Mouse (Mus musculus): ENCODE measurements at regions not wholly inside any gene's neighbourhood (a gene's known extent, or its start where the extent isn't known, plus 50 kb on each side); places are given as distances from the start of the nearest gene placed in this dataset.

- peak; percentile 78 to 86 for DNase-seq
- intact Hi-C loops (cut with DNase I) = loop anchor here (1.0 to 10.0 kb wide), 7 partner anchors 51 to 492 kb away; partner anchors contain the start of genes Cmya5 and Tent2
Observed at GRCm38 (mm10) chr13:93243076-93243475, 50.9 kb upstream of the Tent2 start.

GRCm38 (mm10) chr13:93248711-93249110, 50.7 kb upstream of the Homer1 start:
- intact Hi-C loops (cut with DNase I) = loop anchor here (10.0 kb wide), 1 partner anchor 174 kb away; no protein-coding TSS in a partner anchor
- no peak for DNase-seq
